Mouse (Mus musculus) spleen, postnatal 10 days (tissue): ENCODE measurements around the gene Tcte1.

Experiments
- DNase-seq, 2 experiments: peaks; one replicate each; pipeline ENCODE4 v3.0.0; 2021 to 2022; ENCODE audit warnings: low spot score in 2 of 2

Gene Tcte1

GRCm38 (mm10) chr17:45515204-45515726, 8.0 kb upstream of the Tcte1 start:
- DNase-seq = no peak

GRCm38 (mm10) chr17:45515806-45516205, 7.4 kb upstream of the Tcte1 start:
- DNase-seq = no peak

GRCm38 (mm10) chr17:45516488-45516887, 6.7 kb upstream of the Tcte1 start:
- peak; percentile 77 to 84 for DNase-seq

GRCm38 (mm10) chr17:45517135-45517534, 6.1 kb upstream of the Tcte1 start:
- no peak for DNase-seq

GRCm38 (mm10) chr17:45517549-45518215, 5.6 kb upstream of the Tcte1 start:
- no peak for DNase-seq

GRCm38 (mm10) chr17:45518766-45519475, 4.3 kb upstream of the Tcte1 start:
- DNase-seq = no peak

- DNase-seq = no peak
Measured at GRCm38 (mm10) chr17:45520136-45520535, 3.1 kb upstream of the Tcte1 start.

- DNase-seq = no peak
Measured at GRCm38 (mm10) chr17:45524961-45525360, 1.7 kb downstream of the Tcte1 start.

GRCm38 (mm10) chr17:45526571-45526970, 3.3 kb downstream of the Tcte1 start:
- no peak for DNase-seq

- no peak for DNase-seq
Measured at GRCm38 (mm10) chr17:45530346-45530782, 7.1 kb downstream of the Tcte1 start.

- DNase-seq = no peak
Measured at GRCm38 (mm10) chr17:45532896-45533295, 9.7 kb downstream of the Tcte1 start.

GRCm38 (mm10) chr17:45536264-45536663, 13.0 kb downstream of the Tcte1 start:
- peak in 1 of 2 experiments; percentile 51 for DNase-seq

GRCm38 (mm10) chr17:45538394-45538793, 15.2 kb downstream of the Tcte1 start:
- DNase-seq = no peak

GRCm38 (mm10) chr17:45539664-45540063, 16.4 kb downstream of the Tcte1 start:
- DNase-seq = no peak

GRCm38 (mm10) chr17:45542129-45542528, 18.9 kb downstream of the Tcte1 start:
- no peak for DNase-seq

- no peak for DNase-seq
Measured at GRCm38 (mm10) chr17:45542705-45543104, 19.5 kb downstream of the Tcte1 start.

- DNase-seq = no peak
Measured at GRCm38 (mm10) chr17:45543115-45543514, 19.9 kb downstream of the Tcte1 start.

- DNase-seq = no peak
Measured at GRCm38 (mm10) chr17:45544001-45544872, 21.0 kb downstream of the Tcte1 start.

GRCm38 (mm10) chr17:45544873-45545277, 21.6 kb downstream of the Tcte1 start:
- DNase-seq = no peak

GRCm38 (mm10) chr17:45545278-45545961, 22.2 kb downstream of the Tcte1 start:
- DNase-seq = no peak

GRCm38 (mm10) chr17:45546941-45547340, 23.7 kb downstream of the Tcte1 start:
- DNase-seq = no peak
